Mouse (Mus musculus) testis, adult 2 months (tissue): ENCODE results near the gene Scube3. TPM values are rescaled to one million over a fixed set of nuclear protein-coding genes. Genes with fewer than 3 reads are reported as not detected.

ENCODE experiments used
- H3K27ac ChIP-seq: fragments of 200-500 bp; 2 replicates; pipeline ENCODE4 v1.5.1; 2012; ENCODE audit warnings: low read depth, low read length; ENCODE audit not compliant: control insufficient read depth, insufficient read depth
- H3K27me3 ChIP-seq: fragments of 200-500 bp; 2 replicates; pipeline ENCODE4 v1.6.1; 2012; ENCODE audit warnings: mild to moderate bottlenecking, low read length, moderate library complexity; ENCODE audit not compliant: control insufficient read depth, insufficient read depth
- H3K36me3 ChIP-seq: fragments of 200-500 bp; 2 replicates; pipeline ENCODE4 v1.6.1; 2012; ENCODE audit warnings: mild to moderate bottlenecking, low read length; ENCODE audit not compliant: control insufficient read depth, insufficient read depth
- H3K4me1 ChIP-seq: fragments of 200-500 bp; 2 replicates; pipeline ENCODE4 v1.6.1; 2012; ENCODE audit warnings: low read length; ENCODE audit not compliant: control insufficient read depth, insufficient read depth
- H3K4me3 ChIP-seq: fragments of 200-500 bp; 2 replicates; pipeline ENCODE4 v1.5.1; 2012; ENCODE audit warnings: low read depth, mild to moderate bottlenecking, low read length, moderate library complexity, mixed read lengths; ENCODE audit not compliant: control insufficient read depth
- CTCF ChIP-seq: fragments of 200-500 bp; IDR thresholded peaks from 2 replicates; pipeline ENCODE4 v1.5.1; 2012; ENCODE audit warnings: low read depth, mild to moderate bottlenecking, inconsistent platforms, low read length, moderate library complexity; ENCODE audit not compliant: control insufficient read depth, insufficient read depth, insufficient replicate concordance
- POLR2A ChIP-seq: fragments of 200-500 bp; IDR thresholded peaks from 2 replicates; pipeline ENCODE4 v1.6.1; 2012; ENCODE audit warnings: low read depth, mild to moderate bottlenecking, inconsistent platforms, low read length, moderate library complexity; ENCODE audit not compliant: control insufficient read depth
- polyA plus RNA-seq: library from polyadenylated mRNA; depleted of rRNA; stranded (reverse); fragments of >200 nt; gene quantifications from 2 replicates; pipeline ENCODE4 v1.2.3, GENCODE M21; 2012

The Scube3 gene
- polyA plus RNA-seq, 1 experiment = 3.4 TPM

DNA sequence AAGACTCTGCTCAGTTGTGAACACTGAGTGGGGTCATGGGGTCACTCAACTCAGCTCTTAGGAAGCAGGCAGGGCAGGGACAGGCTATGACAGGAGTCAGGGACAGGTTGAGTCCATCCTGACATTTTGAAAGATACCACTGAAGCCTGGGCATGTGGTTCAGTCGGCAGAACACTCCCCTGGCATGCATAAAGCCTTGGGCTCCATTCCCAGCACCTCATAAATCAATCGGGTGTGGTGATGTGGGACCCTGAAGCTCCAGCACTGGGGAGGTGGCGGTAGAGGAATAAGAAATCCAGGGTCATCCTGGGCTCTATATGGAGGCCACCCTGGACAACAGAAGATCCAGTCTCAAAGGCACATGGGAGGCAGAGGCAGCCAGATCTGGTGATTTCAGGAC is 6.4 kb upstream of the Scube3 start:
- TF ChIP-seq POLR2A (no peak), CTCF (no peak)
- Histone ChIP-seq H3K4me1 (peaks cover 5% of the 10 kb centered on the region), H3K27ac (no peak overlapping the region), H3K27me3 (no peaks in the 10 kb centered on the region), H3K36me3 (no peaks in the 10 kb centered on the region), H3K4me3 (no peak overlapping the region)

DNA sequence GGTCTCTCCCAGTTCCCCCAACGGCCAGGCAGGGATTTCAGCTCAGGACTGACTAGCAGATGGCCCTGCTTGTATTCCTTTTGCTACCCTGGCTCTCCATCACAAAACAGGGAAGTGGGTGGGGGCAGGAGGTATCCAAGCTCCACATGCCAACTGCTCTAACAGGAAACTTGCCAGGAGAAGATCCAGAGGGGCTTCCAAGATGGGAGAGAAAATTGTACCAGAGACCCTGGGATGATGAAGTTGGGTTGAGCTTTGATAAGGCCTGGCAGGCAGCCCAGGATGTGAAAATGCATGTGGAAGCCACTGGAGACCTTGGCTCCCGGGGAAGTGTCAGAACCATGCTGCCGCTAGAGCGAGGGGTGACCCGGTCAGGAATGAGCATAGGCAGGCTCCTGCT is 5.7 kb upstream of the Scube3 start:
- Histone ChIP-seq H3K4me1 (peaks cover 12% of the 10 kb centered on the region), H3K4me3 (no peak overlapping the region), H3K36me3 (no peaks in the 10 kb centered on the region), H3K27ac (no peak overlapping the region), H3K27me3 (no peaks in the 10 kb centered on the region)
- TF ChIP-seq POLR2A (no peak), CTCF (no peak)

- Histone ChIP-seq H3K4me1 (peaks cover 24% of the 10 kb centered on the region), H3K27ac (no peak overlapping the region), H3K27me3 (no peaks in the 10 kb centered on the region)
These were observed 3.9 kb upstream of the Scube3 start for GRCm38 (mm10) chr17:28138013-28138412.

DNA sequence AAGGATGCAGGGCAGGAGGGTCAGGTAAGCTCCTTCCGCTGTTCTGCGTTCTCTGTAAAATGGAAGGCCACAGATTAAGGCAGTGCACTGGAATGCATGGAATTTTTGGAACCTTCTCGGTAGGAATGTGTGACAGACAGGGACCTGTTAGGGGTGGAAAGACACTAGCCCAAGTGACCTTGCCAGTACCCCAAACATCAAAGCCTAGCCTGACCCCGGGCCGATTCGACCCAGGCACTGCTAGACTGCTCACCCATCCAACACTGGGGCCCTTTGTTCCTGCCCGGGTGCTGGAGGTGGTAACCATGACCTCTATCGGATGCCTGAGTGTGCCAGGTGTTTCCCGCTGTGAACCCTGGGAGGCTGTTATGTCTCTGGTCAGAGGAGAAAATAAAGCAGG is 3.3 kb upstream of the Scube3 start:
- H3K27ac ChIP-seq = no peak overlapping the region
- no peaks in the 10 kb centered on the region for H3K36me3 ChIP-seq
- TF ChIP-seq CTCF = no peak
- TF ChIP-seq POLR2A = no peak
- H3K4me3 ChIP-seq = no peak overlapping the region
- H3K4me1 ChIP-seq = peaks cover 19% of the 10 kb centered on the region
- no peaks in the 10 kb centered on the region for H3K27me3 ChIP-seq

More at GRCm38 (mm10) chr17:28138013-28138412, 3.9 kb upstream of the Scube3 start:
- H3K4me3 ChIP-seq = no peak overlapping the region
- no peak for TF ChIP-seq POLR2A
- TF ChIP-seq CTCF = no peak
- H3K36me3 ChIP-seq = no peaks in the 10 kb centered on the region

- no peak overlapping the region for H3K4me3 ChIP-seq
- no peak overlapping the region for H3K27ac ChIP-seq
- H3K4me1 ChIP-seq = peaks cover 20% of the 10 kb centered on the region
- TF ChIP-seq CTCF = no peak
- H3K36me3 ChIP-seq = no peaks in the 10 kb centered on the region
- no peaks in the 10 kb centered on the region for H3K27me3 ChIP-seq
These were observed 1.3 kb upstream of the Scube3 start for GRCm38 (mm10) chr17:28140431-28141204.

DNA sequence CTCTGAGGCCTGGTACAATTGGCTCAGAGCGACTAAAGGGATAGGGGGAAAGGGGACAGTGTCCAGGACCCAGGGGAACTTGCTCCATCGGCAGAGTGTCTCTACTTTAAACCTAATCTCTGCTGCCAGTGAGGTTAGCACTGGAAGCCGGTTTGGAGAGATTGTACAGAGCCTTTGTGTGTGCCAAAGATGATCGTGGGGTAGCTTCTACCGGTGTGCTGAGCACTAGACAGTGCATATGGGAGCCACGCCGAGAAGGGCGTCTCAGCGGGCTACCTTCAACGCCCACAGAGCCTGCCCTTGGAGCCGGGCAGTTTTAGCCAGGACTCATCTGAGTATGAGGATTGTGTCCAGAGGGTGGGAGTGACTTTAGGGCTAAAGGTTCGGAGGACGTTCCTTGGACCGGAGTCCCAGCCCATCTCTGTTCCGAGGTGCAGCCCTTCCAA is 713 bp upstream of the Scube3 start:
- Histone ChIP-seq H3K27ac (no peak overlapping the region), H3K4me3 (peak overlapping the region; percentile 76), H3K27me3 (no peaks in the 10 kb centered on the region), H3K4me1 (peaks cover 20% of the 10 kb centered on the region), H3K36me3 (no peaks in the 10 kb centered on the region)
- TF ChIP-seq POLR2A (no peak), CTCF (no peak)

DNA sequence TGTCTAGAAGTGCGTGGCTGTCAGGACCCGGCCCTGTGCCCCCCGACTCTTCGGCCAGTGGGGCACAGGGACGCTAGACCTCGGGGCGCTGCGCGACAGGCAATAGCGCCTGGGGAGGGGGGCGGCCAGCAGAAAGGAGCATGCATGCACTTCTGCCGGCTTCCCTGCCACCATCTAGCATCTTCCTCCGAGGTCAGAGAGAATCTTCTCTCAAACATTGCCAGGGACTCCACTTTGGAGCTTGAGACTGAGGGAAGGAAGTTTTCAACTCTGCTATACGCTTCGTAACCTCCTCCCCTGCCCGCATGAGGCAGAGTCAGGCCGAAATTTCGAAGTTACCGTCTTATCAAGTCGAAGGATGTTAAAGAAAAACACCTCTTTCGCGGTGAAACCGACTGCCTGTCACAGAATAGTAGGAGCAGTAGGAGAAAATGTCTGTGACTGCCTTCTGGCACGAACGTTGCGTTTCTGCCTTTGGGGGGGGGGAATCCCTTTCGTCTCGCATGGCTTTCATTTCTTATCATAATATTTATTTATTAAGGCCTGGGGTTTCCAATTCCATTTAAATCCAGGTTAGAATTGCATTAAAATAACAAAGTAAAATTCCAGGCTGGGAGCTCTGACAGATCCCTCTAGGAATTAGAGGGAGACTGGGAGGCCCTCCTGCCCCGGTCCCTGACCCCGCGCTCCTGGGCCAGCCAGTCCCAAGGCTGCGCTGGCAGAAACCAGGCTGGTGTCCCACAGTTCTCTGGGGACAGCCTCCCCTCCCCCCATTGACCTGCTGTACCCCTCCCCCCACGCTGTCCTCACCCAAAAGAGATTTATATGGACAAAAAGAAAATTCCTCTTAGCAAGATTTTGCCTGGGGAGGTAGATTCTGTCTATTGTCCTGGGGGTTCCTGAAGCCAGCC is 1.0 kb downstream of the Scube3 start:
- Histone ChIP-seq H3K4me1 (peaks cover 20% of the 10 kb centered on the region), H3K36me3 (no peaks in the 10 kb centered on the region), H3K4me3 (peak overlapping the region; percentile 52), H3K27me3 (no peaks in the 10 kb centered on the region), H3K27ac (no peak overlapping the region)
- TF ChIP-seq POLR2A (no peak), CTCF (no peak)
